Mouse (Mus musculus): ENCODE measurements at regions not wholly inside any gene's neighbourhood (a gene's known extent, or its start where the extent isn't known, plus 50 kb on each side); places are given as distances from the start of the nearest gene placed in this dataset.
"Not testable (repeated sequence)": the region's sequence is repeated elsewhere in the genome, so short reads cannot be mapped to it uniquely, and the experiment has no call there.

DNA sequence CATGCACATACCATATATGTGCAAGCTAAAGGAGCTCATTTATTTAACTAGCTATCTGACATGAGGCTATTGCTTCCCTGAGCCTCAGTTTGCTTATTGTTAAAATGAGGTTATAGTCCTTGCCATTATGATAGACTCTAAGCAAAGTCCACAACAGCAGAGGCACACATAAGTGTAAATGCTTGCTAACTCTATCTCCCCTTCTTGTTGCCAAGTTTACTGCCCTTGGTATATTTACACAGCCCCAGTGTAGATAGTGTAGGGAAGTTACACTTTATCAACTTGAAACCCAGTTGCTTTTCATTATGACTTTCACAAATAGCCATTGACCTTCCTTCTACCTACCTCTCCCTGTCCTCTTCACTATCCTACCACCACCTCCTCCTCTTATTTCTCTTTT lies 782.6 kb upstream of the Agtr1b start:
- Histone ChIP-seq H3K4me3 (no peak overlapping the region), H3K4me1 (no peaks in the 10 kb centered on the region), H3K9me3 (no peaks in the 10 kb centered on the region), H3K9ac (no peak overlapping the region), H3K4me2 (replicated peaks) (no peak overlapping the region), H3K27me3 (no peaks in the 10 kb centered on the region), H3K36me3 (no peaks in the 10 kb centered on the region), H3K27ac (no peak overlapping the region)
- no peak for ATAC-seq (ENCODE audit: low FRiP score, low read depth)

DNA sequence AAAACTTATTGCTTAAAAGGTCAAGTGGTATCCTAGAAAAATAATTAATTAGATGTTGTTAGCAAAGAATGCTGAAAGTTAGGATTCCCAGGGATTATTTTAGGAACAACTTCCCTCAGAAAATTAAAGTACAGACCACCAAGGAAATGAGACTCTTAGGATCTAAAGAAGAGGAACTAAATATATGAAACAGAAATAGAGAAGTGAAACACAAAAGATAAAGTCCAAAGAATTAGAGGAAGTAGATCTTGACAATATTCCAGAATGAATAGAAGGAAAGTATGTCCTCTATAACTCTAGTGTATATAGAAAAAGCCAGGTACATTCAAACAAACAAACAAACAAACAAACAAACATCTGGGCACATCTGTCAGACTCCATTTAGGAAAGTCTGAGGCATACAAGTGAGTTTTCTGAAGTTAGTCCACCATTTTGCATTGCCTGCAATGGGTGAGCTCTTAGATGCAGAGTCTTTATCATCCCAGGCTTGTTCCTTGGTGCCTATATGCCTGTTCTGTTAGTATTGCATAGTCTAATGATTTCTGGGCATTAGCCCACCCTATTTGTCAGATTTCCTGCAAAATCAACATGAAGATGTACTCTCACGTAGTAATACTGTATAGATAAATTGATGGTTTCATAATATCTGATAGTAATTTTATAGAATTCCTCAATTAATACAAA lies 762.0 kb upstream of the Agtr1b start:
- 96% methylated on average over 1 of the region's 1 CpGs for WGBS
- Histone ChIP-seq H3K9ac (no peak overlapping the region), H3K27me3 (no peaks in the 10 kb centered on the region), H3K9me3 (no peaks in the 10 kb centered on the region), H3K4me1 (no peaks in the 10 kb centered on the region), H3K36me3 (no peaks in the 10 kb centered on the region), H3K27ac (no peak overlapping the region), H3K4me3 (no peak overlapping the region), H3K4me2 (replicated peaks) (no peak overlapping the region)
- ATAC-seq (ENCODE audit: low FRiP score, low read depth) = no peak

DNA sequence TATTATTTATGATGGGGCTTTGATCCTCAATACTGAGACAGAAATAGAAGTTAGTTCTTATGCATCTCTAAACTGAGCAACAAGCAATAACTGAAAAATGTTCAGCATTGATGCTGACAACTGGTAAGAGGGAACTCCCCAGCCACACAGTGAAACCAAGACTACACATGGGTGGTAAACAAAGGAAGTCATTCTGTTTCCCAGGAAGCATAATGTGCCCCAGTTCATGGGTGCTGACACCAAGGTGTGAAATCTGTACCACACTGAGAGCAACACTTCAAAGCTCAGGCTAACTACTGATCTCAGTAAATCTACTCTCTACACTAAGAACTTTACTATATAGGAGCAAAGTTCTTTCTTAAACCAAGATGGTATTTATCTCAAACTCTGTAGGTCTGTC lies 759.2 kb upstream of the Agtr1b start:
- no peak overlapping the region for H3K4me2 ChIP-seq (replicated peaks)
- no peaks in the 10 kb centered on the region for H3K27me3 ChIP-seq
- H3K36me3 ChIP-seq = no peaks in the 10 kb centered on the region
- no peak overlapping the region for H3K27ac ChIP-seq
- H3K4me3 ChIP-seq = no peak overlapping the region
- no peak overlapping the region for H3K9ac ChIP-seq
- H3K4me1 ChIP-seq = no peaks in the 10 kb centered on the region
- no peak for ATAC-seq (ENCODE audit: low FRiP score, low read depth)
- H3K9me3 ChIP-seq = no peaks in the 10 kb centered on the region

DNA sequence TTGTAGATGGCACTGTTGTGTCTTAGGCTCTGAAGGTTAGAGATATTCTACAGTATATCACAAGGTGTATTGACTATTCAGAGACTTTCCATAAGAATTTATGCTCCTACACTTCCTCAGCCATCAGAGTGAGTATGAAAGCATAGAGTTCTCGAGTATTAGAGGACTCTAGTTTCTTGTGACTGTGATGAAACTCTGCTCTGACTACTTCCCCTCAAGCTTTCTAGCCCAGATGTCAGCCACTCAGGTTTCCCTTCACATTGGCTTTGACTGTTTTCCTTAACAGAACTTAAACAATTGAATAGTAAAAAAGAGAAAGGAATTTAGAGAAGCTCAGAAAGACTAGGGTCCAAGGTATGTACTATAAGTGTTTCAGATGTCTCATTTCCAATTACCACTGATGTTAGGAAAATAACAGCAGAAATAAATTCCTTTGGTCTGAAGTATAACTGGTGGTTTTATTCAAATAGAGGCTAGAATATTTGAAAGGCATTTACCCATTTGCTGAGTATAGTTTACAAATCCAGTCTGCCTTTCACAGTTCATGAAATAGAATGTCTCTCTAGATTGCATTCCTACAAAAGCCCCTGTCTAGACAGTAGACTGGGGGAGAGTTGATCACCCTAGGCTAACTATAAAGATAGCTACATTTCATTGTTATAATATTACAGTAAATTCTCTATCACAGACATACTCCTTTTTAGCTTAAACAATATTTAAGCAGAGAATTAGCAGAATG lies 751.4 kb upstream of the Agtr1b start:
- Histone ChIP-seq H3K4me2 (replicated peaks) (no peak overlapping the region), H3K27me3 (no peaks in the 10 kb centered on the region), H3K27ac (no peak overlapping the region), H3K9ac (no peak overlapping the region), H3K36me3 (no peaks in the 10 kb centered on the region), H3K4me1 (no peaks in the 10 kb centered on the region), H3K4me3 (no peak overlapping the region), H3K9me3 (no peaks in the 10 kb centered on the region)
- no peak for ATAC-seq (ENCODE audit: low FRiP score, low read depth)
- WGBS = 59% methylated on average over 1 of the region's 1 CpGs

DNA sequence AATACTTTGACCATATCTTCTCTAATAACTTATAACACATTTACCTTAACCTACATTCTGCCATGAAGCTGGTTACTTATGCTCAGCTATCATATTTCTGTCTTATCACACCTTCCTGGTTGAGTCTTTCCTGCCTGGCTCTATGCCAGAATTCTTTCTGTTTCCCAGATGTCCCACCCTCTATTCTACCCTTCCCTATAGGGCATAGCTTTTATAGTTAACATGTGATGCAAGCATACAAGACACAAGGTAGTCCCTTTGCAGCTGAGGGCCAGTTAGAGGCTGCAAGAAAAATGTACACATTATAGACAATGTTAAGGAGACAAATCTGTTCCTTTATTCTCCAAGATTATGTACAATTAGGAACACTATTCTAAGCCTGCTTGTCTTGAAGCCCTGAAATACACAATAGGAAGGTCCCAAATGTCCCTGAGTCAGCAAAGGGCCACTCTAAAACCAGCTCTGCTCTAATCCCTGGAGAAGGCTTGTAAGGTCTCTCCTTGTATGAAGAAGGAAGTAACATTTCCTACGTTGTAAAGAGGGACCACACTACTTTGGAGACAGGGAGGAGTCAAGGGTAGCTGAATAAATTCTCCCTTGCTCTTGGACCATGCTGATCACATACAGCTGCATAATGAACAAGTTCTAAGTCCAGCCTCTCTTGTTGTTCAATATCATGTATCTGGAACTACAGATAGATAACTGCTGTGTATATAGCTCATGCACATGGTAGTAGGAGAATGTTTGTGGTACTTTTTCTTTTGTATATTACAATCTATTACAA lies 745.0 kb upstream of the Agtr1b start:
- WGBS = 43% methylated on average over 1 of the region's 1 CpGs

DNA sequence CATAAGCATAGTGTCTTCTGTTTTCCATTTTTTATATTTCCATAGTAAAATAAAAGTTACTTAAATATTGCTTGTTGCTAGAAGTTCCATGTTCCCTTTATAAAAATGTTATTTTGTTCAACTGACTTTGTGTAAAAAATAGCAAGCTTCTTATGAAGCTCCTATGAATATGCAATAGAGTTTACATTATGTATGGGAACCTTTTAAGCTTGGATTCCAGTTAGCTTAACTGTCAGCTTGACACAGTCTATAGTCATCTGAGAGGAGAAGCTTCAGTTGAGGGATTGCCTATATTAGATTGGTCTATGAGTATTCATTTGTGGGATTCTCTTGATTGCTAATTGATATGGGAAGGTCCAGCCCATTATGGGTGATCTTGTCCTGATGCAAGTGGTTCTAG lies 723.2 kb upstream of the Agtr1b start:
- H3K9ac ChIP-seq = no peak overlapping the region
- ATAC-seq (ENCODE audit: low FRiP score, low read depth) = no peak
- H3K4me1 ChIP-seq = no peaks in the 10 kb centered on the region
- no peak overlapping the region for H3K4me3 ChIP-seq
- H3K27me3 ChIP-seq = no peaks in the 10 kb centered on the region
- no peak overlapping the region for H3K27ac ChIP-seq
- H3K4me2 ChIP-seq (replicated peaks) = no peak overlapping the region
- H3K36me3 ChIP-seq = no peaks in the 10 kb centered on the region
- H3K9me3 ChIP-seq = no peaks in the 10 kb centered on the region

More for the DNA sequence above, 745.0 kb upstream of the Agtr1b start:
- H3K9me3 ChIP-seq = no peaks in the 10 kb centered on the region
- H3K4me2 ChIP-seq (replicated peaks) = no peak overlapping the region
- H3K27ac ChIP-seq = no peak overlapping the region
- no peak overlapping the region for H3K9ac ChIP-seq
- no peak overlapping the region for H3K4me3 ChIP-seq
- no peaks in the 10 kb centered on the region for H3K36me3 ChIP-seq
- H3K4me1 ChIP-seq = no peaks in the 10 kb centered on the region
- ATAC-seq (ENCODE audit: low FRiP score, low read depth) = no peak
- no peaks in the 10 kb centered on the region for H3K27me3 ChIP-seq

DNA sequence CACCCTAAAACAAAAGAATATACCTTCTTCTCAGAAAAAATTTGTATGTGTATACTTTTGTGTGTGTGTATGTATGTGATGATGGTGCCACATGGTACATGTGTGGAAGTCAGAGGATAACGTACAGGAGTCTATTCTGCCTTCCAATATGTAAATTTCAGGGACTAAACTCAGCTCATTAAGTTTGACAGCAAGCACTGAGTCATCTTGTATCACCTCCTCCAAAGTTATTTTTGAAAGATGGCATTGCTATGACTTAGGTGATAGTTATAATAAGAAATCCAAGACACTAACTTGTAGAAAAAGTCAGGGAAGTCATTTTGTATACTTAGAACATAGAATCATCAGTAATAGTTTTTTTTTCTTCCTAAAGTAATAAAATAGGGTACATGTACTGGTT lies 719.4 kb upstream of the Agtr1b start:
- no peak for ATAC-seq (ENCODE audit: low FRiP score, low read depth)
- Histone ChIP-seq H3K4me3 (no peak overlapping the region), H3K4me1 (no peaks in the 10 kb centered on the region), H3K9ac (no peak overlapping the region), H3K36me3 (no peaks in the 10 kb centered on the region), H3K4me2 (replicated peaks) (no peak overlapping the region), H3K27ac (no peak overlapping the region), H3K9me3 (no peaks in the 10 kb centered on the region), H3K27me3 (no peaks in the 10 kb centered on the region)
- WGBS = 72% methylated on average over 1 of the region's 1 CpGs

DNA sequence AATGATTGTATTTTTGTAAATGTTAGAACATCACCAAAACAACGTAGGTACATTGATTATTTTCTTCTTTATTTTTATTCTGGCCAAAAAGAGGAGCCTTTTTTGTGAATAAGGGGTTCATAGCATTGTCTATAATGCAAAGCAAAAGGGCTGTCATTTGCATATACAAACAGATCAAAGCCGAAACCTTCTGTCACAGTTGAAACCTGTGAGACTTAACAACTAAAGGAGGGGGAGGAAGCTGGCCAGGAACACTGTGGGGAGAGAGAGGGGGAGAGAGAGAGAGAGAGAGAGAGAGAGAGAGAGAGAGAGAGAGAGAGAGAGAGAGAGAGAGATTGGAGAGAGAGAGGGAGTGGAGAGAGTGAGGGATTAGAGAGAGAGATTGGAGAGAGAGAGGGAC lies 710.6 kb upstream of the Agtr1b start:
- Histone ChIP-seq H3K4me2 (replicated peaks) (no peak overlapping the region), H3K9ac (no peak overlapping the region), H3K9me3 (no peaks in the 10 kb centered on the region), H3K4me3 (no peak overlapping the region), H3K27ac (no peak overlapping the region), H3K27me3 (no peaks in the 10 kb centered on the region), H3K36me3 (no peaks in the 10 kb centered on the region), H3K4me1 (no peaks in the 10 kb centered on the region)
- WGBS = 61% methylated on average over 2 of the region's 2 CpGs
- no peak for ATAC-seq (ENCODE audit: low FRiP score, low read depth)

DNA sequence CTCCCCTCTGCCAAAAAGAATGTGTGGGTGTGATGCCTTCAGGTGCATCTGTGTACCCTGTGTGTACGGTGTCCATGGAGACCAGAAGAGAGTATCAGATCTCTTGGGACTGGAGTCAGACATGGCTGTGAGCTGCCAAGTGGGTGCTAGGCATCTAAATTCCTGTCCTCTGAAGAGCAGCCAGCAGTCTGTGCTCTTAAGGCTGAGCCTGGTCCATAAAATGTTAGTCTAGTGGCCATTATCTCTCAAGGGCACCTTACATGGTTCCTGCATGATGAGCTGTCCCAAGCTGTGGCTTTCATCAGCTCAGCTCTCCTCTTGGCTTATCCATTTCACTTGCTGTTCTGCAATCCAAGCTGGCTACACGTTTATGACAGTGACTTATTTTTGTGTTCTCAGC lies 686.4 kb upstream of the Agtr1b start:
- not testable (repeated sequence) for H3K27ac ChIP-seq; ATAC-seq (ENCODE audit: low FRiP score, low read depth); H3K27me3 ChIP-seq; H3K4me2 ChIP-seq (replicated peaks); H3K9ac ChIP-seq; H3K4me1 ChIP-seq; H3K36me3 ChIP-seq; H3K4me3 ChIP-seq; H3K9me3 ChIP-seq
- 58% methylated on average over 1 of the region's 2 CpGs for WGBS

DNA sequence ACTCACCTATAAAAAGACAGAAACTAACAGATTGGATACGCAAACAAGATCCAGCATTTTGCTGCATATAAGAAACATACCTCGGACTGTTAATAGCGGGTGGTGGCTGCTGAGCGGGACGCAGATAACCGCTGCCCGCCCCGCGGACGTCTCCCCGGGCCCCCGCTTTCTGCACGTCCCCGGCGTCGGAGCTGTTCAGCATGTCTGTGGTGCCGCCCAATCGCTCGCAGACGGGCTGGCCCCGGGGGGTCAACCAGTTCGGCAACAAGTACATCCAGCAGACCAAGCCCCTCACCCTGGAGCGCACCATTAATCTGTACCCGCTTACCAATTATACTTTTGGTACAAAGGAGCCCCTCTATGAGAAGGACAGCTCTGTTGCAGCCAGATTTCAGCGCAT lies 682.4 kb upstream of the Agtr1b start:
- H3K4me2 ChIP-seq (replicated peaks); H3K27me3 ChIP-seq; H3K4me1 ChIP-seq; H3K4me3 ChIP-seq; ATAC-seq (ENCODE audit: low FRiP score, low read depth); H3K36me3 ChIP-seq; H3K9me3 ChIP-seq; H3K27ac ChIP-seq; H3K9ac ChIP-seq: not testable (repeated sequence)
- WGBS = 71% methylated on average over 19 of the region's 25 CpGs

DNA sequence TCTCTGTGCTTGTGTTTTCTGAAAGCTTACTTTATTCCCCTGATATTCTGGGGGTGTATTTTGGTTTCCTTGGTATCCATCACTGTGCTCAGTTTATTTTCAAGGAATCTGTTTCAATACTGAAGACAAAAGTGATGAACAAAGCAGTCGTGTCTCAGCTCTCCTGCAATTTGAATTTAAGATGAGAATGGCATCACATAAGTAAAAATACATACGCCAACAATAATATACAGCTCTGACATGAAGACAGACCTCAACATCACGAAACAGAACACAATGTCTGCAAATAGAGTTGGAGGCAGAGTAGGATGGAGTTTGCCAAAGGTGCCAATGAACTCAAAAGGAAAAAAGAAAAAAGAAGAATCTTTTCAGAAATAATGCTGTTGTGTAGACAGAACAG lies 679.0 kb upstream of the Agtr1b start:
- no peaks in the 10 kb centered on the region for H3K9me3 ChIP-seq
- no peak for ATAC-seq (ENCODE audit: low FRiP score, low read depth)
- no peaks in the 10 kb centered on the region for H3K36me3 ChIP-seq
- no peak overlapping the region for H3K4me2 ChIP-seq (replicated peaks)
- no peak overlapping the region for H3K9ac ChIP-seq
- WGBS = 78% methylated on average over 3 of the region's 3 CpGs
- no peaks in the 10 kb centered on the region for H3K4me1 ChIP-seq
- H3K4me3 ChIP-seq = no peak overlapping the region
- H3K27ac ChIP-seq = no peak overlapping the region
- no peaks in the 10 kb centered on the region for H3K27me3 ChIP-seq

DNA sequence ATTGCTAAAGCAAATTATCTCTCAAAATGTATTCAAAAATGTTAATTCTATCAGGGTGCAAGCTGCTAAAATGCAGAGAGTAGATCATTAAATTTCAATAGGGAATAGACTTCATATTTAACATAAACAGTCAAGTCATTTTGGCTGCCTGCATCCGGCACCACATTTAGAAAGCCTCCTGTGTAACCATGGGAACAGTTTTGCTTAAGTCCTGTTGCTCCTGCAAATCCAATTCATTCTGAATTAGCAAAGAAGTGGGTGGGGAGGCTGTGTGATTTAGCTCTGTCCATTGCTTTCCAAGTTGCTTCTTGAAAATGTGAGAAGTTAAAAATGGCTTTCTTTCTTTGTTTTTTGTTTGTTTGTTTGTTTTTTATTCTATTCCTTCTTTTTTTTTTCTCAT lies 658.9 kb upstream of the Agtr1b start:
- Histone ChIP-seq H3K4me2 (replicated peaks) (no peak overlapping the region), H3K9ac (no peak overlapping the region), H3K27me3 (no peaks in the 10 kb centered on the region), H3K9me3 (no peaks in the 10 kb centered on the region), H3K4me1 (no peaks in the 10 kb centered on the region), H3K27ac (no peak overlapping the region), H3K36me3 (no peaks in the 10 kb centered on the region), H3K4me3 (no peak overlapping the region)
- ATAC-seq (ENCODE audit: low FRiP score, low read depth) = no peak
- WGBS = 58% methylated on average over 1 of the region's 1 CpGs

All from limb, embryonic 13.5 days (tissue).